Mouse (Mus musculus) adrenal gland, postnatal 10 days (tissue): ENCODE data around the gene 1700016H13Rik. TPM values are rescaled to one million over a fixed set of nuclear protein-coding genes. Genes with fewer than 3 reads are reported as not detected.

Source experiments
- DNase-seq: peaks from one replicate; pipeline ENCODE4 v3.0.0; 2021; ENCODE audit warnings: mixed read lengths
- total RNA-seq, 2 experiments: library from RNA; stranded (reverse); gene quantifications; 2 replicates each; pipeline ENCODE4 v1.2.3; 2021

1700016H13Rik gene
- total RNA-seq, 2 experiments from 2014 or later, result not detected

GRCm38 (mm10) chr5:103605707-103606106 is 50.1 kb downstream of the 1700016H13Rik start:
- DNase-seq, result no peak

- DNase-seq, result peak; percentile 45
These were observed 52.5 kb downstream of the 1700016H13Rik start for GRCm38 (mm10) chr5:103603115-103603893.

- no peak for DNase-seq
These were observed 56.9 kb downstream of the 1700016H13Rik start for GRCm38 (mm10) chr5:103598881-103599280.

- DNase-seq, result no peak
These were observed 57.5 kb downstream of the 1700016H13Rik start for GRCm38 (mm10) chr5:103598264-103598663.

Other genes starting within 250 kb of the 1700016H13Rik start
- gene Ptpn13, start 230.8 kb downstream of the 1700016H13Rik start, total RNA-seq, result 10 to 100 TPM; 16.3 to 17.4 TPM
- 1 to 10 TPM; 1.6 to 2.5 TPM for gene Slc10a6, start 26.6 kb downstream of the 1700016H13Rik start, total RNA-seq
- 10 to 100 TPM; 31.6 to 32.4 TPM for gene Aff1, start 36.4 kb upstream of the 1700016H13Rik start, total RNA-seq